Mouse (Mus musculus) effector memory CD4-positive, alpha-beta T cell, adult 7 months (primary cell): ENCODE measurements around the gene Olfr1477. TPM values are rescaled to one million over a fixed set of nuclear protein-coding genes. Genes with fewer than 3 reads are reported as not detected.

ENCODE experiments used
- polyA plus RNA-seq: library from polyadenylated mRNA; unstranded; fragments of 100-300 nt; shearing (Covaris generic); gene quantifications from one replicate; pipeline ENCODE4 v1.2.1, GENCODE M21; 2017

Olfr1477 gene
- 0.20 TPM for polyA plus RNA-seq

GRCm38 (mm10) chr19:13500246-13500645 is at the start of gene Olfr1477:
Gene Olfr1477, plus strand, starts transcription at chr19:13500546.

GRCm38 (mm10) chr19:13455986-13456385 is 44.4 kb upstream of the Olfr1477 start, which contains the start of gene Olfr1472:
Gene Olfr1472, minus strand, starts transcription at chr19:13456086.

GRCm38 (mm10) chr19:13469265-13469664 is 31.1 kb upstream of the Olfr1477 start, which contains the start of gene Olfr1474:
Gene Olfr1474, plus strand, starts transcription at chr19:13469565.

GRCm38 (mm10) chr19:13480096-13480495 is 20.2 kb upstream of the Olfr1477 start, which contains the start of gene Olfr1475:
Gene Olfr1475, minus strand, starts transcription at chr19:13480196.

GRCm38 (mm10) chr19:13527613-13528012 is 27.3 kb downstream of the Olfr1477 start, which contains the start of gene Olfr1480:
Gene Olfr1480, plus strand, starts transcription at chr19:13527913.

Other genes with a start within 250 kb of the Olfr1477 start
- gene Olfr1465, start 185.0 kb upstream of the Olfr1477 start, polyA plus RNA-seq = not detected
- gene Olfr1466, start 161.7 kb upstream of the Olfr1477 start, polyA plus RNA-seq = not detected
- gene Olfr1467, start 138.3 kb upstream of the Olfr1477 start, polyA plus RNA-seq = 0.10 TPM
- 0.12 TPM for gene Olfr1469, start 92.7 kb upstream of the Olfr1477 start, polyA plus RNA-seq
- 0.12 TPM for gene Olfr1471, start 57.1 kb upstream of the Olfr1477 start, polyA plus RNA-seq
- gene Olfr1472, start 44.5 kb upstream of the Olfr1477 start, polyA plus RNA-seq = not detected
- gene Olfr1474, start 31.0 kb upstream of the Olfr1477 start, polyA plus RNA-seq = not detected
- gene Olfr1475, start 20.4 kb upstream of the Olfr1477 start, polyA plus RNA-seq = not detected
- gene Olfr1480, start 27.4 kb downstream of the Olfr1477 start, polyA plus RNA-seq = not detected
- gene Olfr1484, start 83.0 kb downstream of the Olfr1477 start, polyA plus RNA-seq = not detected
- gene Olfr1487, start 116.8 kb downstream of the Olfr1477 start, polyA plus RNA-seq = not detected
- gene Olfr1489, start 131.1 kb downstream of the Olfr1477 start, polyA plus RNA-seq = 0.06 TPM
- gene Olfr1490, start 150.5 kb downstream of the Olfr1477 start, polyA plus RNA-seq = 0.40 TPM
- gene Olfr1491, start 196.7 kb downstream of the Olfr1477 start, polyA plus RNA-seq = not detected
- 0.28 TPM for gene Olfr1493-ps1, start 222.7 kb downstream of the Olfr1477 start, polyA plus RNA-seq
- not detected for gene Olfr1494, start 239.2 kb downstream of the Olfr1477 start, polyA plus RNA-seq